Mouse (Mus musculus) megakaryocyte, embryonic 14.5 days (primary cell): ENCODE measurements around the gene Pex5. TPM values are rescaled to one million over a fixed set of nuclear protein-coding genes. Genes with fewer than 3 reads are reported as not detected.

Experiments used
- H3K27me3 ChIP-seq: replicated peaks from 2 replicates; pipeline ENCODE3; 2012; ENCODE audit warnings: inconsistent platforms
- H3K36me3 ChIP-seq: replicated peaks from 2 replicates; pipeline ENCODE3; 2012; ENCODE audit warnings: low read length, inconsistent platforms, mixed read lengths
- H3K4me1 ChIP-seq: 2 replicates; pipeline ENCODE4 v1.6.1; 2012; ENCODE audit warnings: inconsistent platforms
- H3K4me3 ChIP-seq: replicated peaks from 2 replicates; pipeline ENCODE3; 2012; ENCODE audit warnings: moderate library complexity, mild to moderate bottlenecking, inconsistent platforms
- H3K9me3 ChIP-seq: 2 replicates; pipeline ENCODE4 v1.6.1; 2012; ENCODE audit warnings: inconsistent platforms
- FLI1 ChIP-seq: IDR thresholded peaks from 2 replicates; pipeline ENCODE4 v1.6.1; 2012; ENCODE audit warnings: low read length, inconsistent platforms, mixed read lengths
- GATA1 ChIP-seq: IDR thresholded peaks from 3 replicates; pipeline ENCODE4 v1.6.1; 2012; ENCODE audit warnings: mixed read lengths, low read length, inconsistent platforms, borderline replicate concordance
- polyA plus RNA-seq: library from polyadenylated mRNA; stranded (reverse); fragments of >175 nt; gene quantifications from 2 replicates; pipeline ENCODE4 v1.2.3, GENCODE M21; 2012; ENCODE audit warnings: low replicate concordance; ENCODE audit not compliant: insufficient read depth

The Pex5 gene
- 4.7 and 7.5 TPM in 2 replicates for polyA plus RNA-seq

DNA sequence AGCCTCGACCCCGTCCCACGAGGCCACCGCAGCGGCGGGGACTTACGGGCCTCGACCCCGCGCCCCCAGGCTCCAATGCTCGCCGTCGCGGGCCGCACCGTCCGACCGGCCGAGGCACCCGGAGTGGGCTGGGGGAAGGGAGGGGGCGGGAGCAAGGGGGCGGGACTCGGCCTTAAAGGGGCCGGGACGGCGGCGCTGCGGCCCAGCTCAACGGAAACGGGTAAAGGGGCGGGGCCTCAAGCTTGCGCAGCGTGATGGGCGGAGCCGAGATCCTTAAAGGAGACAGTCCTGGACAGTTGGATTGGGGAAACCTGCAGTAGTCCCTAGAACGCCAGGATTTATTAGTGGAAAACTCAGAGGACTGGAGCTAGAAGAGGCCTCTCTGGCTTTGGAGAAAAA, at the start of gene Pex5:
Pex5 (minus strand) TSS at position 141 of the 399 bp plus-strand sequence.
- Histone ChIP-seq H3K36me3 (peaks cover 32% of the 10 kb centered on the region), H3K4me1 (peaks cover 26% of the 10 kb centered on the region), H3K4me3 (peak within 1 kb of the TSS; percentile 99), H3K9me3 (no peaks in the 10 kb centered on the region), H3K27me3 (no peaks in the 10 kb centered on the region)
- TF ChIP-seq FLI1 (no peak), GATA1 (no peak)

- Histone ChIP-seq H3K27me3 (peaks cover 7% of the 10 kb centered on the region), H3K4me3 (peak overlapping the region; percentile 93), H3K4me1 (peaks cover 81% of the 10 kb centered on the region), H3K36me3 (peaks cover 38% of the 10 kb centered on the region), H3K9me3 (no peaks in the 10 kb centered on the region)
- TF ChIP-seq FLI1 (peak; percentile 30; the same call in 1 of the 2 replicates), GATA1 (no peak)
These were observed 49.0 kb upstream of the Pex5 start for GRCm38 (mm10) chr6:124463881-124464291.

- no peaks in the 10 kb centered on the region for H3K9me3 ChIP-seq
- TF ChIP-seq FLI1 (no peak), GATA1 (no peak)
- H3K4me1 ChIP-seq, result peaks cover 68% of the 10 kb centered on the region
- peaks cover 78% of the 10 kb centered on the region for H3K36me3 ChIP-seq
- peaks cover 9% of the 10 kb centered on the region for H3K27me3 ChIP-seq
- peak overlapping the region; percentile 5 for H3K4me3 ChIP-seq
These were observed 44.5 kb upstream of the Pex5 start for GRCm38 (mm10) chr6:124459388-124459787.

DNA sequence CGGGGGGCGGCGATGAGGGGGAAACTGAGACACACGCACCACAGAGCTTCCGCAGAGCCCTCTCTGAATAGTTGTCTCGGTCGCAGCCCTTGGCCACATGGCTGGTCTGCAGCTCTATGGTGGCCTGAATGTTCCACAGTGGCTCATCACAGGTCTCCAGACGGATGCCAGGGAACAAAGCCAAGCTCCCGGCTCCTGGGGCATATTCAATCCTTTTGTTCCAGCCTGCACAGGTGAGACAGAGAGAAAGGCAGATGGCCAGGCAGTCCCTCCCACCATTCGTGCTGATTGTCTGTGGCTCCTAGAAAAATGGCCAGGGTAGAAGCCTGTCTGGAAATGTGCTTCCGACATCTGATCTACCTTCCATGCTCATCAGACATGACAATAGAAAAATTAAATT, 43.6 kb upstream of the Pex5 start:
- Histone ChIP-seq H3K9me3 (no peaks in the 10 kb centered on the region), H3K4me1 (peaks cover 59% of the 10 kb centered on the region), H3K27me3 (peaks cover 7% of the 10 kb centered on the region), H3K36me3 (peaks cover 83% of the 10 kb centered on the region), H3K4me3 (no peak overlapping the region)
- no peak for TF ChIP-seq GATA1
- TF ChIP-seq FLI1, result no peak

DNA sequence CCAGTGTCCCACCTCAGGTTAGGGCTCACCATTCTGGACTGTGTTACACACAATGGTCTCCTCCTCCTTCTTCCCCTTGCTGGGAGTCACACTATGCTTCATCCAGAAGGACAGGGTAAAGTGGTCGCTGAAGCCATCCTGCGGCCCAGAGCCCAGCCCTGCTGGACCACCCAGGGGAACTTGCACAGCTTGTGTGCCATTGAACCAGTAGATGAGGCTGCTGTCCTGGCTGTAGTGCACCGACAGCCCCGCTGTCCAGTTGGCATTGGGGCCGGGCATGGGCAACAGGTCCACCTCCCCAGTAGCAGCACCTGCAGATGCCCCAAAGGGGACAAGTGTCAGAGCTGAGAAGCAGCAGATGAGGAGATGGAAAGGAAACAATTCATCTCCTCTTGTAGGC, 43.0 kb upstream of the Pex5 start:
- TF ChIP-seq GATA1, result no peak
- no peak for TF ChIP-seq FLI1
- H3K36me3 ChIP-seq, result peaks cover 89% of the 10 kb centered on the region
- no peaks in the 10 kb centered on the region for H3K9me3 ChIP-seq
- peaks cover 56% of the 10 kb centered on the region for H3K4me1 ChIP-seq
- H3K27me3 ChIP-seq, result peaks cover 5% of the 10 kb centered on the region
- H3K4me3 ChIP-seq, result no peak overlapping the region

GRCm38 (mm10) chr6:124456243-124456642, 41.4 kb upstream of the Pex5 start:
- TF ChIP-seq GATA1, result no peak
- TF ChIP-seq FLI1, result no peak
- H3K4me3 ChIP-seq, result no peak overlapping the region

DNA sequence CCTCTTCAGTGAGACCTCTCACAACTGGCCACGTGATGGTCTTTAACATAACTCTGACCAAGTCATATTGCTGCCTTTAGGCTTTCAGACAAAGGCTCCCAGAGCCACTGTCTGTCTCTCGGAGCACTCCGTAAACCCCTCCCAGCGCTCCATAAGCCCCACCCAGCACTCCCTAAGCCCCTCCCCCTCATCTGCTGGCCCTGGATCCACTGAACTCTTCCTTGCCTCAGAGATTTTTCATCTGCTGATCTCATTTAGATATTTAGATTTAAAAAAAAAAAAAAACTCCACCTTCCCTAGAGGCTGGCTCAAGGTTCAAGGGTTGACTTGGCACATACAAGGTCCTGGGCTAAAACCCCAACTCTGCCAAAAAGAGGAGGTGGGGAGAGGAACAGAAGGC, 38.9 kb upstream of the Pex5 start:
- peaks cover 86% of the 10 kb centered on the region for H3K36me3 ChIP-seq
- no peak for TF ChIP-seq FLI1
- TF ChIP-seq GATA1, result no peak
- no peak overlapping the region for H3K4me3 ChIP-seq
- H3K4me1 ChIP-seq, result peaks cover 54% of the 10 kb centered on the region
- peaks cover 3% of the 10 kb centered on the region for H3K27me3 ChIP-seq
- H3K9me3 ChIP-seq, result no peaks in the 10 kb centered on the region

More at GRCm38 (mm10) chr6:124456243-124456642, 41.4 kb upstream of the Pex5 start:
- peaks cover 57% of the 10 kb centered on the region for H3K4me1 ChIP-seq
- no peaks in the 10 kb centered on the region for H3K9me3 ChIP-seq
- H3K27me3 ChIP-seq, result peaks cover 3% of the 10 kb centered on the region
- H3K36me3 ChIP-seq, result peaks cover 83% of the 10 kb centered on the region

GRCm38 (mm10) chr6:124451995-124452394, 37.1 kb upstream of the Pex5 start:
- Histone ChIP-seq H3K4me1 (peaks cover 49% of the 10 kb centered on the region), H3K27me3 (no peaks in the 10 kb centered on the region), H3K36me3 (peaks cover 86% of the 10 kb centered on the region), H3K4me3 (no peak overlapping the region), H3K9me3 (no peaks in the 10 kb centered on the region)
- TF ChIP-seq FLI1 (no peak), GATA1 (no peak)

- no peak for TF ChIP-seq FLI1
- no peak for TF ChIP-seq GATA1
- no peak overlapping the region for H3K4me3 ChIP-seq
- H3K27me3 ChIP-seq, result no peaks in the 10 kb centered on the region
- H3K36me3 ChIP-seq, result peaks cover 84% of the 10 kb centered on the region
- peaks cover 43% of the 10 kb centered on the region for H3K4me1 ChIP-seq
- H3K9me3 ChIP-seq, result no peaks in the 10 kb centered on the region
These were observed 35.0 kb upstream of the Pex5 start for GRCm38 (mm10) chr6:124449668-124450383.

DNA sequence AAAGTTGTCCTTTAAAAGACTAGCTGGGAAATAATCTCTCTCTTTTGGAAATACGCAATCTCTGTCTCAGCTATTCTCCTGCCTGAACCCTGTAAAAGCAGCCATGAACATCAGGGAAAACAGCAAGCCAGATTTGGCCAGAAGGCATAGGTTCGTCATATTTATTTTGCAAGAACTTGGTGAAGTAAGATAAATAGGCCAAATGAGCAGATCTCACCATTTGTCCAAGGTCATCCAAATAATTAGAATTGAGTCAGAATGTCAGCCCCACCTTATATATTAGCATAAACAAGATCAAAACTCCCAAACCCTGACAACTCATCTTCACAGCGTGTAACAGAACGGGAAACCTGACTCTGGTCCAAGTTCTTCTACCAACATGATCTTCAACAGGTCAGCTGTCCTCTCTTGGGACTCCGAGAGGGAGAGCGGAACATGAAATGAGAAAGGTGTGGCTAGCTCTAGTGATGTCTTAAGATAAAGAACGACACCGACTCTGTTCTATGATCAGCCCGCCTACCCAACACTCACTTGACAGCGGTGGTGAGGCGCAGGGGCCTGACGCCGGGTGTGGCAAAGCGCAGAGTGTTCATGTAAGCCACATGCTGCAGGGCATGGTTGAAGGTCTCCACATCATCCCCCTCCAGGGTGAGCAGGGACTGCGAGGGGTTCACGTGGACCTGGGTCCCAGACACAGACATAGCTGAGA, 34.2 kb upstream of the Pex5 start:
- Histone ChIP-seq H3K9me3 (no peaks in the 10 kb centered on the region), H3K27me3 (no peaks in the 10 kb centered on the region), H3K4me3 (no peak overlapping the region), H3K4me1 (peaks cover 40% of the 10 kb centered on the region), H3K36me3 (peaks cover 88% of the 10 kb centered on the region)
- TF ChIP-seq GATA1, result no peak
- TF ChIP-seq FLI1, result no peak
